Mouse (Mus musculus) heart, embryonic 15.5 days (tissue): ENCODE results near the gene Midn. TPM values are rescaled to one million over a fixed set of nuclear protein-coding genes. Genes with fewer than 3 reads are reported as not detected.
A peak's percentile ranks its signal among the peaks of the same experiment; 100 is the strongest.

ENCODE experiments used
- ATAC-seq: fragments of 200-750 bp; cut with Nextera tagmentation; replicated peaks from 2 replicates; pipeline ENCODE4 v1.8.0; 2017; ENCODE audit warnings: low read depth, moderate TSS enrichment; ENCODE audit not compliant: insufficient number of reproducible peaks, insufficient read depth, low FRiP score
- H3K27ac ChIP-seq: fragments of 300-500 bp; sonication (generic); 2 replicates; pipeline ENCODE4 v1.5.1; 2015; ENCODE audit warnings: mild to moderate bottlenecking, inconsistent platforms
- H3K27me3 ChIP-seq: fragments of 300-500 bp; sonication (generic); 2 replicates; pipeline ENCODE4 v1.6.1; 2015; ENCODE audit warnings: inconsistent platforms
- H3K36me3 ChIP-seq: fragments of 300-500 bp; sonication (generic); 2 replicates; pipeline ENCODE4 v1.6.1; 2015; ENCODE audit warnings: mild to moderate bottlenecking, inconsistent platforms
- H3K4me1 ChIP-seq: fragments of 300-500 bp; sonication (generic); replicated peaks from 2 replicates; pipeline ENCODE4 v1.6.1; 2015; ENCODE audit warnings: inconsistent platforms
- H3K4me2 ChIP-seq: fragments of 300-500 bp; sonication (generic); 2 replicates; pipeline ENCODE4 v1.6.1; 2015; ENCODE audit warnings: inconsistent platforms, mild to moderate bottlenecking, moderate library complexity
- H3K4me3 ChIP-seq: fragments of 300-500 bp; sonication (generic); 2 replicates; pipeline ENCODE4 v1.5.1; 2015; ENCODE audit warnings: mild to moderate bottlenecking, inconsistent platforms
- H3K9ac ChIP-seq: fragments of 300-500 bp; sonication (generic); 2 replicates; pipeline ENCODE4 v1.6.1; 2015; ENCODE audit warnings: mild to moderate bottlenecking, inconsistent platforms
- H3K9me3 ChIP-seq: fragments of 300-500 bp; sonication (generic); replicated peaks from 2 replicates; pipeline ENCODE4 v1.6.1; 2016; ENCODE audit warnings: inconsistent platforms
- WGBS: fragments of 180-500 bp; shearing (Covaris S2); methylation state at CpG from one replicate; pipeline ENCODE4 v1.1.7; 2015; ENCODE audit warnings: mixed read lengths; 5-methylcytosine and 5-hydroxymethylcytosine counted together
- polyA plus RNA-seq: library from polyadenylated mRNA; unstranded; fragments of >200 nt; fragmentation: Nextera tagmentation; extraction: Ambion mirVana; gene quantifications from 2 replicates; pipeline ENCODE4 v1.2.1, GENCODE M21; 2015

Gene Midn
- polyA plus RNA-seq: 11.6 and 16.8 TPM in 2 replicates

DNA sequence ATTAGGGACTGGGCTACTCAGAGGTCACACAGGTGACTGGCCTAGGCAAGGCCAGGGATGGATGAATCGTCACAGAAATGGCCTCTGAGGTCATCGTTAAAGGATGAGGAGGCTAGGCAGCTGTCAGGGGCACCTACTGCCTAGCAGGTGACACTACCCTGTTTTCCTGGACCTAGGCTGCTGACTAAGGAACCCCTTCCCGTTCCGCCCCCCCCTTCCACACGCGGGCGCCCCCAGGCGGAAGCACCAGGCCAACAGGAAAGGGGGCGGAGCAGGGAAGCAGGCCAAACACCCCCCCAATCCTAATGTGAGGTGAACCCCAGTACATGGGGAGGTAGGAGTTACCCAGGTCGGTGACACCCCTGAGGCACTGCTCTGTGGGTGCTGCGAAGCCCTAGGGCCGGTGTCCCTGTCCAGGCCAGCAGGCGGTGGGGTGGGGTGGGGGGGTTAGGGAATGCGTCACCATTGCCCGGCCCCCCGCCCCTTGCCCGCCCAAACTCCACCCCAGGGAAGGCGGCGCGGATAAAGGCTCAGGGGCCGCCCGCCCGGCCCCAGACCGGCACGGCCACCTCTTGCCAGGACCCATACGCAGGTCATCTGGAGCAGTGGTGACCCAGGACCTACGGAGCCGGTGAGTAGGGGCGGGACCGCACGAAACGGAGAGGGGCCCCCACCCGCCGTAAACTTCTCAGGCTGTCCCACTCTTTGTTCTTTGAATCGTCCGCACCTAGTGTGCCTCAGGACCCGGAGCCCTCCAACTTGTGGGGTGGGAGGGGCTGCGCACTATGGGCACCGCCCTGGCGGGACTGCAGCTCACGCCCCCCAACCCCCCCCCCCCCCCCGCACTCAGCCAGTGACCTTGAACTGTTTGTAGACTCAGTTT lies at the start of gene Midn:
TSS of gene Midn (plus strand) at position 554 of the 883 bp plus-strand sequence.
- no peaks in the 10 kb centered on the region for H3K27me3 ChIP-seq
- H3K9ac ChIP-seq: peak within 1 kb of the TSS; percentile 86
- peak; percentile 51 for ATAC-seq
- peak within 1 kb of the TSS; percentile 100 for H3K27ac ChIP-seq
- H3K4me2 ChIP-seq: peak within 1 kb of the TSS; percentile 80
- H3K36me3 ChIP-seq: peaks cover 40% of the 10 kb centered on the region
- H3K9me3 ChIP-seq: no peaks in the 10 kb centered on the region
- peaks cover 66% of the 10 kb centered on the region for H3K4me1 ChIP-seq
- under 1% methylated on average over 40 of the region's 42 CpGs for WGBS
- peak within 1 kb of the TSS; percentile 76 for H3K4me3 ChIP-seq

DNA sequence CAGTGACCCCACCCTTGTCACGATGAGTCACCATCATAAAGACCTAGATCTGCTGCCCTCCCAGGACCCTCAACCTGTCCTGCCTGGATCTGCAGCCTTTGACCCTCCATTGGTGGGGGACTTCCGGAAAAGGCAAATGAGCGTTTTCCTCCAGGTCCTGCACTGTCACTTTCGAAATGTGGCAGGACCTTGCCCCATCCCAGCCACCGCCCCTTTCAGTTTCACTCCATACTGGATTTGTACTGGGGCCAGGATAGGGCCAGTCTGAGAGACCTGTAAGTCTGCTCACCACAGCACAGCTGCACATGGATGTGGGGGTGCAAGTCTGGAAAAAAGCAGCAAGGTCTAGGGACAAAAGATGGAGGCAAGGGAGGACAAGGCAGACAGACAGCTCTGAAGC lies 49.4 kb upstream of the Midn start:
- WGBS: 81% methylated on average over 5 of the region's 5 CpGs

DNA sequence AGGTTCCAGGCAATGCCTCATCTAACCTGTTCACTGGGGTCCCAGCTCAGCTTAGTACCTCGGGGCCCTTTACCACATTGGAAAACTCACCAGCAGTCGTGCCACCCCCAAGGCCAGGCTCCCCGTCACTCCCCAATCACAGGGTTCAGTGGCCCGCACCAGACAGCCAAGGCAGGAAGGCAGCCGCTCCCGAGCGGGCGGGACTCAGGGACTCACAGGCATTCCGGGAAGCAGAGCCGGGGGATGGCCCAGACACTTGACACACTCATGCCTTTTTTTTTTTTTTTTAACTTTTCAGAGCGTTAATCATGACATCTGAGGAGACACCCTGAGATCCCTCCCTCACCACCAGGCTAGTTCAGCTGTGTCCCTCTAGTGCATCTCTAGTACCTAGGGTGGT lies 47.1 kb upstream of the Midn start:
- Histone ChIP-seq H3K9ac (no peak overlapping the region), H3K27me3 (no peaks in the 10 kb centered on the region), H3K4me2 (peak overlapping the region; percentile 75), H3K4me3 (peak overlapping the region; percentile 91), H3K36me3 (no peaks in the 10 kb centered on the region), H3K4me1 (peaks cover 52% of the 10 kb centered on the region), H3K9me3 (no peaks in the 10 kb centered on the region), H3K27ac (0 out of 2 replicates have a peak overlapping the region, but pooled peaks have one; percentile 20)
- ATAC-seq: no peak
- WGBS: 49% methylated on average over 11 of the region's 11 CpGs

More for the DNA sequence above, 49.4 kb upstream of the Midn start:
- Histone ChIP-seq H3K36me3 (no peaks in the 10 kb centered on the region), H3K27ac (no peak overlapping the region), H3K9ac (no peak overlapping the region), H3K9me3 (no peaks in the 10 kb centered on the region), H3K4me2 (no peak overlapping the region), H3K4me1 (peaks cover 73% of the 10 kb centered on the region), H3K27me3 (no peaks in the 10 kb centered on the region), H3K4me3 (no peak overlapping the region)
- ATAC-seq: no peak

DNA sequence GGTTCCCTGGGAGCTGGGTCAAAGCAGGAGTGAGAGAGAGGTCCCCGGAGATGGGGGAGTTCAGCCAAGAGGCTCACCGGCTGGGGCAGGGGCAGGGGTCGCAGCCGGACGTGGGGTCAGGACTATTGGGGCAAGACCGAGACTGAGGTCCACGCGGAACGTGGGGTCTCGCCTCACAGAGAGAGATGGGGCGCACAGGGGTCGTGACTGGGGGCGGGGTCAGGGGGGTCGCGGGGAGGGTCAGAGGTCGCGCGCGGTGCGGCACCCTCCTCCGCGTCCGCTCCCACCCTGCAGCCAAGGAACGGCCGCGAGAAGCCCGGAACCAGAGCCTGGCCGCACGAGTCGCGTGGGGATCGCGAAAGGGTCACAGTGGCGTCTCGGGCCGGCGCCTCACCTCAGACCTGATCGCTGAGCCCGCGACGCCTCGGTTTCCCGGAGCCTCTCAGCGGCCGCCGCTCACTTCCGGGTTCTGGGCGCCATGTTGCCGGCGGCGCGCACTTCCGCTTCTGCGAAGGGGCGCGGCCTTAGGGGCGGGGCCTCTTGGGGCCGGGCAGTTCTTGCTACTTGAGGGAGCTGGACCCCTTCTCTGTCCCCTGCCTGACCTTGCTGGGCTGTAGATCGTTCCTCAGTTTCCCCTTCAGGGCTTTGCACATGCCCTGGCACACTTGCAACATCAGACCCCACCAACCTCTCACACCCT lies 45.7 kb upstream of the Midn start:
- WGBS: under 1% methylated on average over 50 of the region's 59 CpGs
- peak overlapping the region; percentile 91 for H3K4me3 ChIP-seq
- H3K4me1 ChIP-seq: peaks cover 39% of the 10 kb centered on the region
- peak overlapping the region; percentile 94 for H3K9ac ChIP-seq
- peak overlapping the region; percentile 70 for H3K27ac ChIP-seq
- ATAC-seq: peak; percentile 82
- no peaks in the 10 kb centered on the region for H3K36me3 ChIP-seq
- no peaks in the 10 kb centered on the region for H3K27me3 ChIP-seq
- H3K4me2 ChIP-seq: peak overlapping the region; percentile 75
- no peaks in the 10 kb centered on the region for H3K9me3 ChIP-seq

DNA sequence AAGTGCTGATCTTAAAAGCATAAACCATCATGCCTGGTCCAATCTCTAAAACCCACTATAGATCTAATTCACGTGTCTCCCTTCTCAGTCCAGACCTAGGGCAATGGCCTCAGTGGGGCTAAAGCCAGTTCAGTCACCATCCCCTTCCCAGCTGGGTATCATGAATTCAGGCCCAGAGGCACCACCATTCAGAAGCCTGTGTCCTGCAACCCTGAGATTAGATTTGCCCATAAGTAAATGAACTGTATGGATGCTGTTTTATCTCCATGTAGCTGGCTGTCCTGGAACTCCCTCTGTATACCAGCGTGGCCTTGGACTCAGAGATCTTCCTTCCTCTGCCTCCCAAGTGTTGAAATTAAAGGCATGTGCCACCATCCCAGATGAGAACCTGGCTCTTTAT lies 45.0 kb upstream of the Midn start:
- Histone ChIP-seq H3K9ac (no peak overlapping the region), H3K27ac (peak overlapping the region; percentile 70), H3K27me3 (no peaks in the 10 kb centered on the region), H3K36me3 (no peaks in the 10 kb centered on the region), H3K4me3 (no peak overlapping the region; the same call in 1 of the 2 replicates), H3K4me2 (peak overlapping the region; percentile 75; the same call in 1 of the 2 replicates), H3K4me1 (peaks cover 34% of the 10 kb centered on the region), H3K9me3 (no peaks in the 10 kb centered on the region)
- ATAC-seq: no peak
- 90% methylated on average over 2 of the region's 2 CpGs for WGBS

DNA sequence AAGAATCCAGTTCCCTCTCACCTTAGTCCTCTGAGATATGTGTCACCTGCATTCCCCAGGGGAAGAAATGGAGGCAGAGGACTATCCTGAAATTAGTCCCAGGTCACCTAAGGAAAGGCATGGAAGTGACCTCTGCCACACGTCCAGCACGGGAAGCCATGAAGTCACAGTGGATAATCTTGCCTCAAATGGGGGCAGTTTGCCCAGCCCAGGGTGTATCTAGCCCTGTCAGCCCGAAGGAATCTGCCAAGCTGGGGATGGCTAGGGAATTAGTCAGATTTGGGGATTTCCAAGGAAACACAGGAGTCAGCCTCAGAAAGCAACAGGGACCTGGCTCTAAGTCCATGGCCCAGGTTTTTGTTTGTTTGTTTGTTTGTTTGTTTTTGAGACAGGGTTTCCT lies 43.9 kb upstream of the Midn start:
- no peaks in the 10 kb centered on the region for H3K27me3 ChIP-seq
- no peak overlapping the region for H3K9ac ChIP-seq
- no peak overlapping the region for H3K27ac ChIP-seq
- ATAC-seq: no peak
- peaks cover 30% of the 10 kb centered on the region for H3K4me1 ChIP-seq
- WGBS: 70% methylated on average over 3 of the region's 3 CpGs
- H3K36me3 ChIP-seq: no peaks in the 10 kb centered on the region
- H3K4me2 ChIP-seq: no peak overlapping the region
- no peak overlapping the region for H3K4me3 ChIP-seq
- H3K9me3 ChIP-seq: no peaks in the 10 kb centered on the region

DNA sequence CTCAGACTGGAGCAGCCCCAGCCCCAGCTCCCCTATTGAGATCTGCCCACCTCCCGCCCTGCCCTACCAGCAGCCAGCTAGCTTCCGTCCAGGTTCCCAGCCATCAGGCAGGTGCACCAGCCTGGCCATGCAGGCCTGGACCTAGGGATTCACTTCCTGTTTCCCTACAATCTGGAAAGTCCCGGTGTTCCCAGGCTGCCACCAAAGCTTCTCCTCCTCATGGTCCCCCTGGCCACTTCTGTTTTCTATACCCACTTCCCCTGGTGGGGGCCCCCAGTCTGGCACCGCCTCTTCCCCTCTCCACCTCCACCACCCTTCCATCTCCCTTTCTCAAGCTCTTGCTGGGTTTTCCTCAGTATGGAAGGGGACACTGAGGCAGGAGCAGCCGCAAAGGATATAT lies 42.6 kb upstream of the Midn start, which contains the start of gene Sbno2:
TSS of gene Sbno2 (minus strand) at position 112 of the 400 bp plus-strand sequence.
- Histone ChIP-seq H3K4me1 (peaks cover 20% of the 10 kb centered on the region), H3K27ac (0 out of 2 replicates have a peak within 1 kb of the TSS, but pooled peaks have one; percentile 16), H3K36me3 (no peaks in the 10 kb centered on the region), H3K4me2 (no peak within 1 kb of the TSS), H3K9ac (no peak within 1 kb of the TSS; the same call in 1 of the 2 replicates), H3K27me3 (no peaks in the 10 kb centered on the region), H3K4me3 (no peak within 1 kb of the TSS), H3K9me3 (no peaks in the 10 kb centered on the region)
- ATAC-seq: no peak
- WGBS: 68% methylated on average over 5 of the region's 5 CpGs

DNA sequence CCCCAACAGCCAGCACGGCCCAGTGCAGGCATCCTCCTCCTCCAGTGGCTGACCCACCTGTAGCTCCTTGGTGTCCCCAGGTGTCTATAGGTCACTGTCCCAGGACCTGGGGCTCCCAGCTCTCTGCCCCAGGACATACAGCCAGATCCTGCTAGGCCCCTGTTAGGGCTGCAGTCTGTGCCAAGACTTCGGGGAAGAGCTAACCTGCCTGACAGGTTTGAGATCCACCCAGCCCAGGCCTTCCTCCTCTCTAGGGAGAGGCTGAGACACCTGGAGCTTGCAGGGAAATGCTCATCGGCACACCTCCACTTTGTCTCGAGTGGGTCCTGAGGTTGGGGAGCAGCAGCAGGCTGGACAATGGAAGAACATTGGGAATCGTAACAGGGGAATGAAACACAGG lies 42.1 kb upstream of the Midn start:
- H3K9me3 ChIP-seq: no peaks in the 10 kb centered on the region
- H3K9ac ChIP-seq: no peak overlapping the region; the same call in 1 of the 2 replicates
- peaks cover 15% of the 10 kb centered on the region for H3K4me1 ChIP-seq
- H3K4me2 ChIP-seq: no peak overlapping the region
- H3K27ac ChIP-seq: 0 out of 2 replicates have a peak overlapping the region, but pooled peaks have one; percentile 16
- H3K27me3 ChIP-seq: no peaks in the 10 kb centered on the region
- H3K4me3 ChIP-seq: no peak overlapping the region
- 58% methylated on average over 5 of the region's 5 CpGs for WGBS
- H3K36me3 ChIP-seq: no peaks in the 10 kb centered on the region
- no peak for ATAC-seq

DNA sequence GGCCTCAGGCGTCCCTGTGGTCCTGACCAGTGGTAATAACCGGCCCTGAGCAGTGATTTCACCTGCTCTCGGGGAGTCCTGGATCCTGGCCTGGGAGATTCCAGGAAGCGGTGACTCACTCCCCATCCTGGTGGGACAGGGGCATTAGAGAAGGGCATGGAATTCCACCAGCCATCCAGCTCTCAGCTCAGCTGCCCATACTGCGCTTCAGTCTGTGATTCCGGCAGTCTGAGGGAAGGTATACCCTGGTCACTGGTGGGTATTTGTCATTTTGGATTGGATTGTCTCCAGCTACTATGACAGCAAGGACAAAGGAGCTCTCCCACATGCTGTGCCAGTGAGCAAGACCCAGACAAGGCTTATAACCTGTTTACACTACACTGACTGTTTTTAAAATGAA lies 40.4 kb upstream of the Midn start:
- Histone ChIP-seq H3K27ac (no peak overlapping the region), H3K9ac (no peak overlapping the region), H3K27me3 (no peaks in the 10 kb centered on the region), H3K36me3 (no peaks in the 10 kb centered on the region), H3K4me2 (no peak overlapping the region), H3K4me1 (peaks cover 4% of the 10 kb centered on the region), H3K9me3 (no peaks in the 10 kb centered on the region), H3K4me3 (no peak overlapping the region)
- 51% methylated on average over 6 of the region's 6 CpGs for WGBS
- ATAC-seq: no peak

DNA sequence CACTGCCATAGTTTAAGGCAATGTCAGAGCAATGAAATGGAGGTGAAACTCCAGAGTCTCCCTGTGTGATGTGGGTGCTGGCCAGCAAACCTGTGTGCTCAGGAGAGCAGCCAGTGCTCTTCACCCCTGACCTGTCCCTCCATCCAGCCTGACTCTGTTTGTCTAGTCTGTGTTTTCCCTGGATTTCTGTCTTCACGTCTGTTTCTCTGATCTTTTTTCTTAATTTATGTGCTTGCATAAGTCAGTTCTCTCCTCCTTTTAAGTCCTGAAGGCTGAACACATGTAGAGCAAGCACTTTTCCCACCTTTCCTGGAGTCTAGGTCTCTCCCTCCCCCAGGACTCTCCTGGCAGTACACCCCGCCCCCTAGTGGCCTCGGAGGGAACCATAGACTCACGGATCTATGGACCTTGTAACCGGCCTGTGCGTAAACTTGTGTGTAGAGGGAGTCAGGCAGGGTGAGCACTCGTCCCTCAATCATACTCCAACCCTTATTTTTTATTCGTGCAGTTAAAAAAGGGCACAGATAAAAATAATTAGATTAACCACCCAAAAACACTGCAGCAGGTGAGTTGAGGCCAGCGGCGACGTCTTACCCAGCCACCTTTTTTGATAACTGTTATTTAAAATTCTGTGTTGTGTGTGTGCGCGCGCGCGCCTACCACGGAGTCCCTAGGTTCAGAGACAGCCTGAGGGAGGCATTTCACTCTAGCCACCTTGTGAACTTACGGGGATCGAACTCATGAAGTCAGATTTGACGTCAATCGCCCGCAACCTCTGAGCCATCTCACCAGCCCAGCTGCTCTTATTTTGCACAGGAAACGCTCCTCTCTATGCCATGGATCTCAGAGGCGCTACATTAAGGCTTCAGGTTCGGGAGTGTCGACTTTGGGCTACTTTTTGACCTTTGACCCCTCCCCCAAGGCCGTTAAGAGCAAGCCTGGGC lies 33.5 kb upstream of the Midn start:
- Histone ChIP-seq H3K9me3 (no peaks in the 10 kb centered on the region), H3K27ac (peak overlapping the region; percentile 93), H3K4me3 (peak overlapping the region; percentile 59), H3K27me3 (no peaks in the 10 kb centered on the region), H3K9ac (peak overlapping the region; percentile 65), H3K36me3 (peaks cover 3% of the 10 kb centered on the region; the same call in 1 of the 2 replicates), H3K4me2 (peak overlapping the region; percentile 69), H3K4me1 (peaks cover 37% of the 10 kb centered on the region)
- peak; percentile 51 for ATAC-seq
- 3% methylated on average over 27 of the region's 27 CpGs for WGBS
